Mouse (Mus musculus) mouse trophoblast stem cell (cell line): ENCODE results near the gene Rps15.

Experiments
- in situ Hi-C, 2 experiments: fragments of 300-500 bp; cut with MseI, MboI; formaldehyde crosslinking; loops; 2 replicates in 1 of 2; 3 replicates in 1 of 2; pipeline ENCODE4 v1.15.1; 2025

Gene Rps15

DNA sequence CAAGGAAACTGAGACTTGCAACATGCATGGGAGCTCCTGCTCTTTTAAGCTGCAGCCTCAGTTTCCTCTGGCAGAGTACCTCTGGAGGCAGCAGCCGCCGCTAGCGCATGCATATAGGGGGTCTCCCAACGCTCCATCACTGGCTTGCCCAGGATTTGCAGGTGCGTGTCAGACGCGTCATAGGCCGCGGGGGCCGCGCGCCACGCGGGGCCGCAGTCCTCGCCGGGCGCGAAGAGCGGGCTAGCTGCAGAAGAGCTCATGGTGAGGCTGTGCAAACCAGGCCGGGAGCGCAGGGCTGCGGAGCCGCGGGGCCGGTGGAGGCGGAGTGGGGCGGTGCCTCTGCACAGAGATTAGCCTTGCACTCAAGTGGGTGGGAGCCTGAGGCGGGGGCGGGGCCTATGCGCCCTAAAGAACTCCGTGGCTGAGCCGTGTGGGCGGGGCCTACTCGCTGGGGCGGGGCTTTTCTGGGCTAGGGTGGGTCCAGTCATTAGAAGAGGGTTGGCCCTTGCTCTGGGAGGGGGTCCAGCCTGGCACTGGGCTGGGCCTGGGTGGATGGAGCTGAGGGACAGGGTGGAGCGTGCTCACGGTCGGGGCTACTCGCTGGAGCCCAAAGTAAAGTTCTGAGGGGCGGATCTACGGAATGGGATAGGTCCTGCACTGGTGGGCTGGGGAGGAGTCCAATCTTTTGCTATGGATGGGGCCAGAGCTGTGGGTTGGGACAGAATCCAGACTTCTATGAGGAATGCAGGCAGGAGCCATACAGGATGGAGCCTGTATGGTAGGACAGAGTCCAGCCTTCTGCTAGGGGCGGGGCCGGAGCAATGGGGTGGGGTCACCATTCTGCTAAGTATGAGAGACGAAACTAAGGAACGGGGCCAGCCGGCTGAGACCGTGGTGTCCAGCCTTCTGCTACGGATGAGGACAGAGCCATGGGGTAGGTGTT, 31.3 kb upstream of the Rps15 start, which contains the start of the genes Gamt and Dazap1:
Gamt (minus strand) TSS at position 371 of the 943 bp plus-strand sequence.
Dazap1 (plus strand) TSS at position 845 of the 943 bp plus-strand sequence.
- in situ Hi-C loops: no loop called here

DNA sequence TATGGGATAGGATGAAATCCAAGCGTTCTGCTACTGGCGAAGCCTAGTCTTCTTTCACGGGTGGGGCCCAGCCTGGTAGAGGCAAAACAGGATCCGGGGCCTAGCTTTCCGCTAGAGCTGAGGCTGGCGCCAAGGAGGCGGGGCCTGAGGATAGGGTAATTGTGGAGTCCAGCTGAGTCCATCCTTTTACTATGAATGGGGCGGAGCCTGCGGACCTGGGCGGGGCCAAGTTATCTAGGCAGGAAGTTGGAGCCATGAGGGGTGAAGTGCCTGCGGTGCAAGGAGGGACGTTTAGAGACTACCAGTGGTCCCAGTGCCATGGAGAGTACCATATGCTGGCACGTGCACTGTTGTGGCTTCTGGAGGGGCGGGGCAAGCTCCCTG, 30.7 kb upstream of the Rps15 start:
- in situ Hi-C loops: no loop called here

DNA sequence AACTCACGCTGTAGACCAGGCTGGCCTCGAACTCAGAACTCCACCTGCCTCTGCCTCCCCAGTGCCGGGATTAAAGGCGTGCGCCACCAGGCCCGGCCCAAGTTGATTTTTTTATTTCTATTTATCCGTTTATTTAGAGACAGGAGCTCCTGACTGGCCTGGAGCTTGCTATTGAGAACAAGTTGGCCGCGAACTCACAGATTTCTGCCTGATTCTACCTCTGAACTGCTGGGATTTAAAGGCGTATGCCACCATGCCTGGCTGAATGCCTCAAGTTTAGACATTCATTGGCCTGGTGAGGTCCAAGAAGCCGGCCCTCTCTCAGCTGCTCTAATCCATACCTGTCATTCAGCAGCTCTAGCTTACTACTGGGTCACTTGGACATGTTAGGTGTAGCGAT, 30.1 kb upstream of the Rps15 start:
- in situ Hi-C loops: no loop called here

DNA sequence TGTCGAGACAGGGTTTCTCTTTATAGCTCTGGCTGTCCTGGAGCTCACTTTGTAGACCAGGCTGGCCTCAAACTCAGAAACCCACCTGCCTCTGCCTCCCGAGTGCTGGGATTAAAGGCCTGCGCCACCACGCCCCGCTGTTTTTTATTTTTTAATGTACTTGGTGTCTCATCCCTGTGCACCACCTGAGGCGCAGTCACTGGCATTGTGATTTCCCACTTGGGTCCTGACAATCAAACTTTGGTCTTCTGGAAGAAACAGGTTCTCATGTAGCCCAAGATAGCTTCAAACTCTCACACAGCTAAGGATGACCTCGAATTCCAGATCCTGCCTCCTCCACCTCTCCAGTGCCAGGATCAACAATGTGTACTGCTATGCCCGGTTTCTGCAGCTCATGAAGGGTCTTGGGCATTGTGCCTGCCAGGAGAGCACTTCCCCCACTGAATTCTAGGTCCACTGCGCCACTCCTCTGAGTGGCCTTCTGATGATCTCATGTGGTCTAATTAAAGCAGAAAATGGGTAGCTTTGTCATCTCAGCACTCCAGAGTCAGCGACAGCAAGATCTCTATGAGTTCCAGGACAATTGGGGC, 29.4 kb upstream of the Rps15 start:
- in situ Hi-C loops: no loop called here

DNA sequence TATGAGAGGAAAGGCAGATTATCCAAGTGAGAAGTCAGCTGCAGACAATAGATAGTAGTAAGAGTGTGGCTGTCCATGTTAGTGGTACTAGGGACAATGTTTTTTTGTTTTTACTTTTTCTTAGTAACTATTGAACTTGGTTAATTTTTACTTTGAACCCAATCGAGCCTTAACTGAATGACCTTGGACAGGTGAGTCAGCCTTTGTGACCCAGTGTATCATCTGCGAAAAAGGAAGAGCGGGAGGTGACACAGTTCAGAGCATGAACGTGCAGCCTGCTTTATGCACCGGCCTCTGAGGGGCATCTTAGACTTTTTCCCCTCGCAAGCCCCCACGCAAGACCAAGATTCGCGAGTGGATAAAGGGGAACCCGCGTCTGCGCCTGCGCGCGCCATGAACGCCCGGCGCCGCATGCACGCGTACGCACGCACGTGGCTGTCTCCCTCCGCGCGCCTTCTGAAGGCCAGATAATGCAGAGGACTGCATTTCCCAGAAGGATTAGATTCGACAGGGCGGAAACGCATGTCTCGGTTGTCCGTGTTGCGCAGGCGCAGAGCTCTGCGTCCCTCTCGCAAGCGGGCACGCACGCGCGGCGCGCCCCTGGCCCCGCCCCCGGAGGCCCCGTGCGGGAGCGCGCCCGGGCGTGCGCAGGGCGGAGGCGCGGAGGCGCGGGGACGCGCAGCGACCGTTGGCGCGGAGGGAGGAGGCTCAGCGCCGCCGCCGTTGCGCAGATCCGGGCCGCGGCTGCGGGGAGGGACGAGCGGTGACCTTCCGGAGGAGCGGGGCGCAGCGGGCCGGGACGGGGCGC, 27.7 kb upstream of the Rps15 start:
- in situ Hi-C loops: no loop called here

DNA sequence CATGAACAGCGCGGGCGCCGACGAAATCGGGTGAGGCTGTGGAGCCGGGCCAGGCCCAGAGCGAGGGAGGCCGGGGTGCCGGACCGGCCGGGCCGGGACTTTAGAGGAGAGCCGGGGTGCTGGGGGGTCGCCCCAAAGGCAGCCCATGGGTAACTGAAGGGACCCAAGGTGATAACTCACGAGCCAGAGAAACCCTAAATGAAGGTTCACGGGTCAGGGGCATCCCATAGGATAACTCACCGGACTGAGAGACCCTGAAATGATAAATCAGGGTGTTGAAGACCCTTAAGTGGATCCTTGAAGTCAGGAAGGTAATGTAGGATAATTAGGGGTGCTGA, 27.1 kb upstream of the Rps15 start:
- in situ Hi-C loops: no loop called here

DNA sequence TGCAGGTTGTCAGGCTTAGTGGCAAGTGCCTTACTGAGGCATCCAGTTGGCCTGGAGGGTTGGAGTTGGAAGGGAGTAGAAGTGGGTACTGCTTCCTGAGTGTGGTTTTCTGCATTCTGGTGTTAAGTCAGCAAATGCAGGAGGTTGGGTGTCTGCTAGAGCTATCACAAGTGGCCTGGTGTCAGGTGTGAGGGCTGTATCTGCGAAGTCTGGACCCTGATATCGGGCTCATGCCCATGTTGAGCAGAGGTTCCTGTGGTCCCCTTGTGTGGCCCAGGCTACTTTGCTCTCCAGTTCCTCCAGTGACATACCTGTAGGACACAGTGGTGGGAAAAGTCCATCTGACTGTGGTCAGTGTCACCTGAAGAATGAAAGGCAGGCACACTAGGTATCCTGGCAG, 22.2 kb upstream of the Rps15 start:
- in situ Hi-C loops: no loop called here

DNA sequence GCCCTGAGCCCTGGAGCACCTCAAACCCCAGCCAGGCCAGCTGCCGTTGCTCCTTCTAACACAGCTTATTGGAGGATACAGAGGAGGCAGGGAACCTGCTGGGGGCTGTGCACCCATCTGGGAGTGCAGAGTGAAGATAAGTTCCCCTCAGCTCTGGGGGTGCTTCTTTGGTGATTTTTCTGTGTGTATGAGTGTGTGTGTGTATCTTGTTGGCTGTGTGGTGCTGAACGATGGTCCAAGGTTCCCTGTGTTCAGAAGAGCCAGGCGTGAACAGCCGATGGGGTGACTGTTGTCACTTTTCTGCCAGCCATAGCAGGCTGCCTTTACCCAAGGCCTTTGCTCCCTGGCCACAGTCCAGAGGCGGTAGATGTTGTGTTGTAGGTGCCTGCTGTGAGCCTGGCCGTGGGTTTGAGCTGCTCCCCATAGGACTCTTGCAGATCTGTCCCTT, 21.5 kb upstream of the Rps15 start:
- in situ Hi-C loops: no loop called here

DNA sequence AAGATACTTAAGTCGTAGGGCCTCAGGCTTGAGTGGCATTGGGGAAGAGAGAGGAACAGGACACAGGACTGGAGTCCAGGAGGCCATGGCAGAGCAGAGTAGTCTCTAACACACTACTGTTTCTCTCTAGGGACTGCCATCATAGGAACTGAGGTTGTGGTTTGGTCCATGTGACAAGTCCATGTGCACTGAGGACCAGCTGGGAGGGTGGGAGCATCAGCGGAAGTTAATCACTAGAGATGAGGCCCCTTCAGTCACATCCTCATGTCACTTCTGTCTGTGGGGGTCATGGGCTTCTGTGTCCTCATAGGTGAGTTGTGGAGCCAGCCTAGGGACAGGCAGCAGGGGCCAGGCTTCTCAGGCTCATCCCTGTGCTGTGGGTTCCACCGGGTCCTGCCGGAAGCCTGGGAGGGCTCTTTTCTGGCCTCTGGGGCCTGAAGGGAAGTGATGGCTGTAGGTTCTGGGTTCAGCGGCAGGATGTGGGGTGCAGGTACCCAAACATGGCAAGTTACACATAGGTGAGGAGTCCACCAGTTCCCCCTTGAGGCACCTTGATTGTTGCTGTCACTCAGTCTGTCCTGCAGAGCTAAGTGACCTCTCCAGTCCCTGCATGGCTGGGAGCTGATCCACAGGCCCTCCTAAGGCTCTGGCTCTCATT, 20.9 kb upstream of the Rps15 start:
- in situ Hi-C loops: no loop called here

DNA sequence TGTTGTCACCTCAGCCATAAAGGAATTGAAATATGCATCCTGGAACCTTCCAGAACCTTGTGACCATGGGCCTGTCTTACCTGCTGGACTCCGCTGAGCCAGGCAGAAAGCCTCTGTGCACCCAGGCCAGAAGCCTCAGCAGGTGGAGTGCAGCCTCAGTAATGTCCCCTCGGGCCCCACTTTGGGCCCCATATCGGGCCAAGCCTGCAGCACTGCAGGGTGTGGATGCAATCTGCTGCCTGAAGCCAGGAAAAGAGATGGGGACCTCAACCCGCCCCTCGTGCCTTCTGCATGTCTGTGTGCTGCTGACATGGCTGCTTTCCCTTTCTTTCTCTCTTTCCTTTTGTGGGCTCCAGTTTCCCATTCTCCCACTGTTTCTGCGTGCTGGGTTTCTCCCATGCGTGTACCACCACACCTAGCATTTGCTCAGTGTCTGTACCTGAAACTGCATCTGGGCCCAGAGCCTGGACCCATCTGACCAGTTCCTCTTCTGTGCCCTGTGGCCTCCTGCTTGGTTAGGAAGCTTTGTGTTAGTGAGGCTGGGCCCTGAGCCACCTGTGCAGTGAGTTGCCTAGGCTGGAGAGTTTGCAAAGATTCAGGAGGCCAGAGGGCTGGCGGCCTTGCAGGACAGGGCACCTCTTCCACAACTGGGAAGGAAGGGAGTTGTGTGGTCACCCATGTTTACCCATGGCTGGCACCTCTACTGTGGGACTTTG, 20.2 kb upstream of the Rps15 start:
- in situ Hi-C loops: no loop called here

DNA sequence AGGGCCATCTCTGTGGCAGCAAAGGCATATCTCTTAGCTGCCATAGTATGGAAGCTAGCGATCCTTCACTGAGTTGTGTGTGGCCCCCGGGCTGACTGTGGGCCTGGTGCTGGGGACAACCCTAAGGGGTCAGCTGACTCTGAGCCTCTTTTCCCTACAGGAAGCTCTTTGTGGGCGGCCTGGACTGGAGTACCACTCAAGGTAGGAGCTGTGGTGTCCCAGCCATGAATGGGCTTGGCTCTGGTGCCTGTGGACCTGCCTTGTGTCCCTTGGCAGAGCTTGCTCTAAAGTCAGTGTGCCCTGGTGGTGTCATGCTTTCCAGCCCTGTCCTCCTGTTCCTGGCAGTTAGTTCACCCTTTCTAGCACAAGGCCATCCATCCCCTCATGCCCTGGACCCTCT, 18.4 kb upstream of the Rps15 start:
- in situ Hi-C loops: no loop called here

DNA sequence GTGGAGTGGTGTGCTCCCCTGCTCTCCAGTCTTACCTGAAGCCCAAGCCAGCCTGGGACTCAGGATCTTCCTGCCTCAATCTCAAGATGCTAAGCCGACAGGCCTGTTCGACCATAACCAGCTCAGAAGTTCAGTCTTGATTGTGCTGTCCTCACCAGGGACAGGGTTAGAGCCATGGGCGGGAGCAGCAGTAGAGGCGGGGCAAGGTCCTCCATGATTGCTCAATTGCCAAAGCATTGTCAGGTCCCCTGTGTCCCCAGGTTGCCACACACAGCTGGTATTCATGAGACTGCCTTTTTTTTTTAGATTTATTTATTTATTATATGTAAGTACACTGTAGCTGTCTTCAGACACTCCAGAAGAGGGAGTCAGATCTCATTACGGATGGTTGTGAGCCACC, 16.0 kb upstream of the Rps15 start:
- in situ Hi-C loops: no loop called here

DNA sequence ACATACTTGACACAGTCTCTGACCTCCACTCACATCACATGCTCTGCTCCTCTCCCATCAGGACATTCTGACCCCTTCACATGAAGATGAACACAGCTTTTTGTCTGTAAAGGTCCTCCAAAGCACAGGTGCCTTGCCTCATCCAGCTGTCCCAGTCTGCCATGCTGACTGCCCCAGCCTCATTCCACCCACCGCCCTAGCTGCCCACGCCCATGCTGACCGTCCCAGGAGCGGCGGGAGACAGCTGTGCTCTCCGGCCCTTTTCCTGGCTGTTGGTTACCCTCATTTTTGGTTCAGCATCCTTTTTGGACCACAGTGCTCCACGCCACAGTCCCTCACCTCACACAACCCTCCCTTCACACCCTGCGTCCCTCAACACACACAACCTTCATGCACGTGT, 13.9 kb upstream of the Rps15 start:
- in situ Hi-C loops: no loop called here

DNA sequence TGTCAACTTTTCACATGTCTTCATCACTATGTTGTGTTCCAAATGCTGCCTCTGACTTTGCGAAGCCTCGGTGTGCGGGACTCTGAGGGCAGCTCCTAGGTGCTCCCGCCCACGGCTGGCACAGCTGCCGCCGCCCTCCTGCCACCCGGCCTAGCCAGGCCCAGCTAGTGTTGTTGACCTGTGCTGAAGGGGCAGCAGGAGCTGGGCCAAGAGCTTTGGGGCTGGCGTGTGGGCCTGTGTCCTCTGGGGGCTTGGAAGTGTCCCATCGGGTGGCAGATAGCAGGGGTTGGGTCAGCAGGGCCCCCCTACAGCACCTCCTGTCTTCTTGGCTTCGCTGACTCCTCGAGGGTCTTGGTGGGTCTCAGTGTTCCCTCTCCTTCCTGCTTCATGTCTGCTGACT, 13.0 kb upstream of the Rps15 start:
- in situ Hi-C loops: no loop called here

DNA sequence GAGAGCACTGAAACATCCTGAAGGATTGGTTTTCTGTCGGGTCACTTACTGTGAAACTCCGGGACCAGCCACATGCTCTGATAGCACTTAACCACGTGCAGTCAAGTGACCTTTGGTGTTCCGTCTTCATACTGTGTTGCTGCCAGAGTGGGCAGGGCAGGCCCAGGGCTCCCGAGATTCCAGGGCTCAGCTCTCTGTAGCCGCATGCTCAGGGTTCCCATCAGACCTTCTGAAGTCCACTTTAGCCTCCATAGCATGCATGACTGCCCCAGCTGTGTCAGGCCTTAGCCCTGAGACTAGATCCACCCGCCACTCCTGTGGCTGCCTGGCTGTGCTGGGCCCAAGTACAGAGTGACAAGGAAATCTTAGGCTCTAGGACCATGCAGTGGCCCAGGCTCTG, 10.9 kb upstream of the Rps15 start:
- in situ Hi-C loops: no loop called here

DNA sequence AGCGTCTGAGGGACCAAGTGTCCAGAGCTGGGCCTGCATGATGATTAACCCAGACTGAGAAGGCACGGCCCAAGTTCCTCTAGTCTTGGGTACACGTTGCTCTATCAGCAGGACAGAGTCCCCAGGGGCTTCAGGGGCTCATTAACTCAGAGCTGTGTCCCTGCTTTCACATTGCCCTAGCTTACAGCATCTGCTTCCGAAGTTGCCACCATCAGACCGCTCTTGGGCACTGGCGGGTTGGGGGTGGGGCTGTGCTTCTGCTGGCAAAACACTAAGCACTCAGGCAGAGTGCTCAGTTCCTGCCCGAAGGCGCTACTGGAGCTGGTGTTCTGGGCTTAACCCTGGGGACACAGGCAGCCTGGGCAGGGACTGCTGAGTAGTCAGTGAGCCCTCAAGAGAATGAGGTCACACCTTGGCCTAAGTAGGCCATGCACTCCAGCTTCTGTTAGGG, 10.3 kb upstream of the Rps15 start:
- in situ Hi-C loops: no loop called here

DNA sequence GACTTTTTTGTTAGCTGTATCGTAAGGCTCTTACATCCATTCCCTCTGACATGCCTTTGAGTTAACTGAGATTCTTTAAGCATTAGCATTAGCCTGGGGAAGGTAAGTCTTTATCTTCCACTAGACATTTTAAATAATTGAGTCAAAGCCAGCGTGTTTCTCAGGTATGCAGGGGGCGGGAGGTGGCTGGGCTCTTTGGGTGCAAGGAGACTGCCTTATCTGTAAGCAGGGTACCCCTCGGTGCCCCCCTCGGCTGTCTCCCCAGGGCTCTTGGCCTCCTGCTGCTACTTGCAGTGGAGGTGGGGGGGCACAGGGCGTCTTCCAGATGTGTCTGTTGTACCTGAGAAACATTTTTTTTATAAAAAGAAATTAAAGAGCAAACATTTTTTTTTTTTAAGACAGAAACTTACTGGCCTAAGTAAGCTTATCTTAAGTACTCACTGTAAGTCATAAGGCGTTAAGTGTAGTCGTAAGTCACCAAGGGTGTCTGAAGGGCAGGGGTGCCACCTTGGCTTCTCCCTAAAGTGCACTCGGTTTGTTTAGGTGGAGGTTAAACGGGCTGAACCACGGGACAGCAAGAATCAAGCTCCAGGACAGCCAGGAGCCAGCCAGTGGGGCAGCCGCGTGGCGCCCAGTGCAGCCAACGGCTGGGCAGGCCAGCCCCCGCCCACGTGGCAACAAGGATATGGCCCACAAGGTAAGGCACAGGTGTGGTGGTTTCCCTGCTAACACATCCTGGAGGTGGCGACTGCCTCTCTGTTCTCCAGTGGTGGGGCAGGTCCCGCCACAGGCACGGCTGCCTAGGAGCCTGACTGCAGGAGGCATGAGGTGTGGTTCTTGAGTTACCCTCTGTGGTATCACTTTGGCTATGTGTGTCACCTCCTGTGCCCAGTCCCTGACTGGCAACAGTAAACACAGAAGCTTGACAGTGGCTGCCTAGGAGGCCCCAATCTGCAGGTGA, 9.5 kb upstream of the Rps15 start:
- in situ Hi-C loops: no loop called here

DNA sequence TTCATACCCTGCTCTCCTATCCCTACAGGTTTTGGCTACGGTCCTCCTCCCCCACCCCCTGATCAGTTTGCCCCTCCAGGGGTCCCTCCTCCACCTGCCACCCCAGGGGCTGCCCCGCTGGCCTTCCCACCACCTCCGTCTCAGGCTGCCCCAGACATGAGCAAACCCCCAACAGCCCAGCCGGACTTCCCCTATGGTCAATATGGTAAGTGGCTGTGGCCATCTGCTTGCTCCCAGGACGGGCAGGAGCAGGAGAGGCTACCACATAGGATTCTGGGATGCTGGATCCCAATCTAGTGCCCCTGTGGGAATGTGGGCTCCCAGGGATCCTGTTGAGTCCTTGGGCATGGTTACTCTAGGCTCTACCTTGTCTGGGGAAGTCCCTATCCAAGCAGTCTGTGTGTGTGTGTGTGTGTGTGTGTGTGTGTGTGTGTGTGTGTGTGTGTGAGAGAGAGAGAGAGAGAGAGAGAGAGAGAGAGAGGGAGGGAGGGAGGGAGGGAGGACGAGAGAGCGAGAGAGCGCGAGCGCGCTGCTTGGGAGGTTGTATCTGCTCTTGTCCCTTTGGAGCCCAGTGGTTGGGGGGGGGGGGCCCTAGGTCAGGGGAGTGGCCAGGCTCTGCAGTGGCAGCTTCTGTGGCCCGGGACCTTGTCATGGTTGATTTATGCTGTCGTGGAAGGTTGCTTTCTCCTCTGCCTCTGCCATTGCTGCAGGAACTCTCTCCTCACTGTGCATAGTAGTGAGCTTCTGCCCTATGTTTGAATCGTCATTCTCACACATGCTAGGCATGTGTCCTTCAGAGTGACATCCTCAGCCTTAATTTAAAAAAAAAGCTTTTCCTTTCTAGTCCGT, 6.8 kb upstream of the Rps15 start:
- in situ Hi-C loops: no loop called here

DNA sequence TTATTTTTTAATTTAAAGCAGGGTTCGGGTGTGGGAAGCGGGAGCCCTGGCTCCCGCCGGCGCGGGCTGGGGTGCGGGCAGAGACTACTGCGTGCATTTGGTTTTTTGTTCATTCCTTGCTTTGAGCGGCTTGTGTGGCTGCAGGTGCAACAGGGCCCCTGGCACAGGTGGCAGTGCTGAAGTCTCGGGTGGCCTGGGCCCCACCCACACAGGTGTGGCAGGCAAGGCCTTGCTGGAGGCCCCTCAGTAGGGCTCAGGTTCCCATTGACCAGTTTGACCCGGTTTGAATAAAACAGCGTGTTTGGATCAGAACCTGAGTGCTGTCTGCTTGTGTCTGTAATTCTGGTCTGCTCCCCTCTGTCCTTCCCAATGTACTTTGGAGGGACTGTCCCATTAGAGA, 4.2 kb upstream of the Rps15 start:
- in situ Hi-C loops: no loop called here
